Mouse (Mus musculus): ENCODE measurements around the gene 9530053A07Rik.
"Not testable (repeated sequence)": the region's sequence is repeated elsewhere in the genome, so short reads cannot be mapped to it uniquely, and the experiment has no call there.

The 9530053A07Rik gene

DNA sequence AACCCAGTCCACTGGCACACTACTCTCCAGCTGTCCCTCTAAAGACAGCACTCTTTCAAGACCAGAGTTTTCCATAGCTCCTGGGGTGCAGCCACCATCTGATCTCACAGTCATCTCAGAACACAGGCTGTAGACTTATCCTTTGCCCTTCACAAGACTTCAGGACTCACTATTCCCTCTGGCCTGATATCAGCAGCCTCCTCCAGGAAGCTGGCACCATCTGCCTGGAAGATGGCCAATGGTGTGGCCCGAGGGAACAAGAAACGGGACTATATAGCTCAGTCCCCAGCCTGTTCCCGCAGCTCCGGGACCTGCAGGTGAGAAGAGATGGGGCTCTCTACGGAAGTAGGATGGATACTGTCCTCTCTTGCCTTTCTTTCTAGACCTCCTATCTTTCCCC is at the start of gene 9530053A07Rik:
9530053A07Rik (plus strand) TSS at position 301 of the 400 bp plus-strand sequence.
- DNase-seq = no peak

DNA sequence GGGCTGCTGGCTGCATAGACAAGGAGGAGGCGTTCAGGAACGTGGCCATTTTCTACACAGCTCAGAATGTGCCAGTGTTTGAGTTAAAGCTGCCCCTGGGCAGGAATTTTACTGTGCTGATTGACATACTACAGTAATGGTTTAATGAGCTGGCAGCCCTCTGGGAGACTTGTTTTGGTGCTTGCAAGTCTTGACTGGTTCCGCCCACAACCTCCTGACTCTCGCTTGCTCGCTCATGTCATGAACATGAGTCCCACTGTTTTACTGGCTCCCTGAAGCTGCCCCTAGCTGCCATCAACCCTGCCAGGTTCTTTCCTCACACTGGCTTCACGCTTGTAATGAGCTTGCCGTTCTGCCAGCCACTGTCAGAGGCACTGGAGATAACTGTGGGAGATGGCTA is 45.1 kb upstream of the 9530053A07Rik start:
- DNase-seq = no peak

DNA sequence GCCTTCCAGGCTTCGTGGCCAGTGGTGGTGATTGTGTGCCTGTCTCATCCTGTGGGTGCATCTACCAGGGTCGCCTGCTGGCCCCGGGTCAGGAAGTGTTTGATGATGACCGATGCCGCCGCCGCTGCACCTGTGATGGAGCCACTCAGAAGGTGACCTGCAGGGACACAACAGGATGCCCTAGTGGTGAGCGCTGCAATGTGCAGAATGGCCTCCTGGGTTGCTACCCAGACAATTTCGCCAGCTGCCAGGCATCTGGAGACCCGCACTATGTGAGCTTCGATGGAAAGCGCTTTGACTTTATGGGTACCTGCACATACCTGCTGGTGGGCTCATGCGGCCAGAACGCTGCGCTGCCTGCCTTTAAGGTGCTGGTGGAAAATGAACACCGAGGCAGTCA is 43.0 kb upstream of the 9530053A07Rik start:
- no peak for DNase-seq

DNA sequence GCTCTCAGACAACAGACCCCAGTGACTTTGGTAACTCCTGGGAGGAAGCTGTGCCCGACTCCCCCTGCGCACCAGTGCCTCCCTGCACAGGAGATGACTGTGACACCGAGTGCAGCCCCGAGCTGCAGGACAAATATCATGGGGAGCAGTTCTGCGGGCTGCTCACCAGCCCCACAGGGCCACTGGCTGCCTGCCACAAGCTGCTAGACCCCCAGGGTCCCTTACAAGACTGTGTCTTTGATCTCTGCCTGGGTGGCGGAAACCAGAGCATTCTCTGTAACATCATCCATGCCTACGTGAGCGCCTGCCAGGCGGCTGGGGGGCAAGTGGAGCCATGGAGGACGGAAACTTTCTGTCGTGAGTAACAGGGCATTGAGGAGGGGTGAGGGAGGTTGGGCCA is 35.7 kb upstream of the 9530053A07Rik start:
- DNase-seq = no peak

DNA sequence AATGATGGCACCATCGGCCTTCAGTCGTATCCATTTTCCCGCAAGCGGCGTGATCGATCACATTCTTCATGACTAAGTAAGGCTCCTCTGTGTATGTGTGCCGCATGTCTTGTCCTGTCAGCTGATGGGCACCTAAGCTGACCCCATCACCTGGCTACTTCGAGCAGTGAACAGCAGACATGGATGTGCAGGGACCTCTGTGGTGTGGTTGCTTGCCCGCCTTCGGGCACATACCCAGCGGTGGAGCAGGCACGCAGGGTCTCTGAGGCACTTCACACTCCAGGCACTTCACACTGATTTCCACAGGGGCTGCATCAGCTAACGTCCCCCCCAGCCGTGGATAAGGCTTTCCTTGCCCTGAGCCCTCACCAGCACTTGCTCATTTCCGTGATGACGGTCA is 30.2 kb upstream of the 9530053A07Rik start:
- no peak for DNase-seq

DNA sequence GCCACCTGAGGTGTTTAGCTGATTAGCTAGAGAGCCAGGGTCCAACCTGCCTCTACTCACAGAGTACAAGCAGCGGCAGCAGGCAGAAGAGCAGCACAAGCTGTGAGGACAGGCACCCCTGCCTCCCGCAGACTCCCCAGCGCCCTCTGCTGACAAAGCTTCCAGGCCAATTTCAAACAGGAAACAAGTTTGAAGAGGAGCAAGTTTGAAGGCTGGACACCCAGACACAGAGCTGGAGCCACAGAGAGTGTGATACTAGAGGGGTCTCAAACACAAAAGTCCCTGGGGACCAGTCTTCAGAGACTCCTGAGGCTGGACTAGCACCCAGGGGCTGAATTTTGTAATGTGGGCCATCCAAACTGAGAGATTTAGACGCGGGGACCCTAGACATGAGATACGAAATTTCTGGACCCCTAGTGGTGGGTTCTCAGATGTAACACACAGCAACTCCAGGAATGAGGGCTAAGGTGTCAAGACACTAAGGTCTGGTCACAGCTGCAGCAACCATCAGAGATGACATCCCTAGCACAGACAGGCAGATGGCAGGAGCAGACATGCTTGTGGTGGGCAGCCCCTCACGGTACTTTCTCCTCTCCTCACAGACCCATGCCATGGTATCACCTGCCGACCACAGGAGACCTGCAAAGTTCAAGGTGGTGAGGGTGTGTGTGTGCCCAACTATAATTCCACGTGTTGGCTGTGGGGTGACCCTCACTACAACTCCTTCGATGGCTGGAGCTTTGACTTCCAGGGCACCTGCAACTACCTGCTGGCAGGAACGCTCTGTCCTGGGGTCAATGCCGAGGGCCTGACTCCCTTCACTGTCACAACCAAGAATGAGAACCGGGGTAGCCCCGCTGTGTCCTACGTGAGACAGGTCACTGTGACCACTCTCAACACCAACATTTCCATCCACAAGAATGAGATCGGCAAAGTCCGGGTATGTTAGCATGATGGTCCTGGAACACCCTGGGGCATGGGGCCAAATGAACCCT is 28.4 kb upstream of the 9530053A07Rik start:
- peak; percentile 65 for DNase-seq

DNA sequence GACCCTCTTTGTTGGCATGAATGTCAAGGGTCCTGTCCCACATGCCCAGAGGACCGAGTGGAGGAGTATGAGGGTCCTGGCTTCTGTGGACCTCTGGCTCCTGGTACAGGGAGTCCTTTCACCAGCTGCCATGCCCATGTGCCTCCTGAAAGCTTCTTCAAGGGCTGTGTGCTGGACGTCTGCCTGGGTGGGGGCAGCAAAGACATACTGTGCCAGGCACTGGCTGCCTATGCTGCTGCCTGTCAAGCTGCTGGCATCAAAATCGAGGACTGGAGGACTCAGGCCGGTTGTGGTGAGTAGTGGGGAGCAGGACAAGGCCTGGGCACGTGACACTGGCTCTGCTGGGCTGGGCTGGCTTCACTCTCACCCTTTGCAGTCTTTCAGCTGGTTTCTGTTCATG is 26.3 kb upstream of the 9530053A07Rik start:
- not testable (repeated sequence) for DNase-seq

DNA sequence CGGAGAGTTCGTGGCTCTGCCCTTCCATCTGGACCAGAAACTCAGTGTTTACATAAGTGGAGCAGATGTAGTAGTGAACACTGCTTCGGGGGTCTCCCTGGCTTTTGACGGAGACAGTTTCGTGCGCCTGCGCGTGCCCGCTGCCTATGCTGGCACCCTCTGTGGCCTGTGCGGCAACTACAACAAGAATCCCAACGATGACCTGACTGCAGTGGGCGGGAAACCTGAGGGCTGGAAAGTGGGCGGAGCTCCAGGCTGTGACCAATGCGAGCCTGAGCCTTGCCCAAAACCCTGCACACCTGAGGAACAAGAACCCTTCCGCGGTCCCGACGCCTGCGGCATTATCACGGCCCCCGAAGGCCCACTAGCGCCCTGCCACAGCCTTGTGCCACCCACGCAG is 24.6 kb upstream of the 9530053A07Rik start:
- peak; percentile 85 for DNase-seq

DNA sequence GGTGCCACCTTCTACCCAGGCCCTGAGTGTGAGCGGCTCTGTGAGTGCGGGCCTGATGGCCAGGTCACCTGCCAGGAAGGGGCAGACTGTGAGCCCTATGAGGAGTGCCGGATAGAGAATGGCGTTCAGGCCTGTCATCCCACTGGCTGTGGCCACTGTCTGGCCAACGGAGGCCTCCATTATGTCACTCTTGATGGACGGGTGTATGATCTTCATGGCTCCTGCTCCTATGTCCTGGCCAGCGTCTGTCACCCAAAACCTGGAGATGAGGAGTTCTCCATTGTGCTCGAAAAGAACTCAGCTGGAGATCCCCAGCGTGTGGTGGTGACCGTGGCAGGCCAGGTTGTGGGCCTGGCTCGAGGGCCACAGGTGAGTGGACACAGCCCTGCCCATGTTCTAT is 23.0 kb upstream of the 9530053A07Rik start:
- DNase-seq = no peak

DNA sequence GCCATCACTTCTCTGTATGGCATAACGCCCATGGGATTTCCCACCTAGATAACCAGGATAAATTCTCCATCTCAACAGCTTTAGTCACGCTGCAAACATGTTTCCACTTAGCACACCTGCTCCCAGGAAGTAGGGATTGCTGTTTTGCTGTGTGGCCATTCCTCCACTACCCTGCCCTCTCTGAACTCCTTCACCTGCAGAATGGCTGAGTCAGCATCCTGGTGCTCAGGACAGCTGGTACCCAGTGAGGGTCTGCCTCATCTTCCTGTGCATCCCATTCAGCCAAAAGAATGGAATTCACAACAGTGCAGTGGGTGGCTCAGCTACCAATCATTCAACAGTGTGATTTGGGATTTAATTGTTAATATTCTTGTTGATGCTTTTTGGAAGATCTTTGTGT is 14.6 kb upstream of the 9530053A07Rik start:
- DNase-seq = no peak

DNA sequence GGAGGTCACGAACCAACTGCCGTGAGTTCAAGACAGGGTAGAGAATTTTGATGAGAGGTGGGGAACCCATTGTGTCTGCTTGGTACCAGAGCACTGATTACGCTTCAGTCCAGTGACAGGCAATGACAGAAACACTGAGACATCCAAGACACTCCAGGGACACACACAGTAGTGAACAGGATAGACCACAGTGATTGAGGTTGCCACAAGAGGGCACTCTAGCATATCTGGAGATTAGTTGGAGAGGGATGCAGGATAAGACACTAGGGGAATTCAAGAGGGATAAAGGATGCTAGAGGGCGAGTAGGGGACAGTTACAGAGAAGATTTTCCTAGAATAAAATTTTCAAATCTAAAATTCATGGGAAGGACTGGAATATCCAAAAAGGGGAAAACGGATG is 8.3 kb downstream of the 9530053A07Rik start:
- DNase-seq = peak; percentile 48

DNA sequence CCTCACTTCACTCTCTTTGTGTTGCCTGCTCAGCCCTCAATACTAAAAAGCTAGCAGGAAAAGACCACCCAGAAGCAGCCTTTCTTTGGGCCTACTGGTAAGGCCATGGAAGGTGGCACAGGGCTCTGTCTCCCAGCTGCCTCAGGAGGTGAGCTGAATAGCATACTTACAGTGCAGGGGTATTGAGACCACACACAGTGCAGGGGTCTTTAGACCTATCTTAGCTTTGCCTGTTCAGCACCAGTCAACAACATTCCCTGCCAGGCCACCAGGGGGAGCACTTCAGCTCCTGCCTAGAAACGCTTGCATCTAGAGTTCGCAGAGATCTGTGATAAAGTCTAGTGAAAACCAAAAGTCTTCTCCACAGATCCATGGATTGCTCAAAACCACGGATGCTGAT is 19.0 kb downstream of the 9530053A07Rik start:
- DNase-seq = peak; percentile 73

DNA sequence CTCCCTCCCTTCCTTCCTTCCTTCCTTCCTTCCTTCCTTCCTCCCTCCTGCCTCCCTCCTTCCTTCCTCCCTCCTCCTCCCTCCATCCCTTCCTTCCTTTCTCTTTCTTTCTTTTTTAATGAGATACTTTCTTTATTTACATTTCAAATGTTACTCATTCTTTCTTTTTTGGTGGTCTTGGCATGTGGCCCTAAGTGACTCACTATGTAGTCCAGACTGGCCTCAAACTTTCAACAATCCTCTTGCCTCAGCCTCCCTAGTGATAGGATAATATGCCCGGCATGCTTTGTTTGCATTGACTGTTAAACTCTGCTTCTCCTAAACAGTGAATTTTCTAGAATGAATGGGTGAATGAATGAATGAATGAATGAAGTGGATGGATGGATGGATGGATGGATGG is 20.6 kb downstream of the 9530053A07Rik start:
- no peak for DNase-seq

DNA sequence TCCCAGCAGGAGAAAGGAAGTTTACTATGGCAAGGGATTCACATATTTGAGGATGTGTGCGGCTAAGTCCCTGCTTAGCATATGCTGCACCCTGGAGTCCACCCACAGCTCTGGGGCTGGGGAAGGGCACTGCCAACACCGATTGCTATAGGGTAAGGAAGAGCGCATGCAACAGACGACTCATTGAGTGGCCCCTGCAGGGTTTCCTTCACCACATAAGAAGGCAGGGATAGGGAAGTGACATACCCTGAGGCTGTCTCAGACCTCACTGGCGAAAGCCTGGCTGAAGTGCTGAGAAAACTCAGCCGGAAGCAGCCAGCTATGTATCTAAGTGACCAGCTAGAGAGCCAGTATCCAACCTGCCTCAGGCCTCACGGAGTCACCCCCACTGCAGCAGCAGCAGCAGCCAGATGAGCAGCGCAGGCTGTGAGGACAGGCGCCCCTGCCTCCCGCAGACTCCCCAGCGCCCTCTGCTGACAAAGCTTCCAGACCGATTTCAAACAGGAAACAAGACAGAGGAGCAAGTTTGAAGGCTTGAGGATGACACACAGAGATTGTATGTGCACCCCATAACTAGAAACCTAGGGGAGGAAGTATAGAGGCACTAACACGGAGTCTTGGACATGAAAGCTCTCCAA is 22.4 kb downstream of the 9530053A07Rik start:
- peak; percentile 32 for DNase-seq

DNA sequence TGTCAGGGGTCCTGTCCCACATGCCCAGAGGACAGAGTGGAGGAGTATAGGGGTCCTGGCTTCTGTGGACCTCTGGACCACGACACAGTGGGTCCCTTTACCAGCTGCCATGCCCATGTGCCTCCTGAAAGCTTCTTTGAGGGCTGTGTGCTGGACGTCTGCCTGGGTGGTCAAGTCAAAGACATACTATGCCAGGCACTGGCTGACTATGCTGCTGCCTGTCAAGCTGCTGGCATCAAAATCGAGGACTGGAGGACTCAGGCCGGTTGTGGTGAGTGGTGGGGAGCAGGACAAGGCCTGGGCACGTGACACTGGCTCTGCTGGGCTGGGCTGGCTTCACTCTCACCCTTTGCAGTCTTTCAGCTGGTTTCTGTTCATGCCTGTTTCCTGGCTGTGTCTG is 24.3 kb downstream of the 9530053A07Rik start:
- DNase-seq = not testable (repeated sequence)

DNA sequence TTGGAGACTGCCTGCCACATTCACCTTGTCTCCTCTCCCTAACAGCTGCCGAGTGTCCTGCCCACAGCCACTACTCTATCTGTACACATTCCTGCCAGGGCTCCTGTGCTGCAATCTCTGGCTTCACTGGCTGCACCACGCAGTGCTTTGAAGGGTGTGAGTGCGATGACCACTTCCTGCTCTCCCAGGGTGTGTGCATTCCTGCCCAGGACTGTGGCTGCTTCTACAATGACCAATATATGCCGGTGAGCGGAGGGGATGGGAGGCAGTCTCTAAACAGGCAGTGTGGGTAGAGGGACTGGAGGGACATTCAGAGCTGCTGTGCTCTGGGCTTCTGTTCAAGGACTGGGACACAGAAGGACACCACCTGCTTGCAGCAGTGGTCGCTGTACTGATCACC is 30.0 kb downstream of the 9530053A07Rik start:
- no peak for DNase-seq

DNA sequence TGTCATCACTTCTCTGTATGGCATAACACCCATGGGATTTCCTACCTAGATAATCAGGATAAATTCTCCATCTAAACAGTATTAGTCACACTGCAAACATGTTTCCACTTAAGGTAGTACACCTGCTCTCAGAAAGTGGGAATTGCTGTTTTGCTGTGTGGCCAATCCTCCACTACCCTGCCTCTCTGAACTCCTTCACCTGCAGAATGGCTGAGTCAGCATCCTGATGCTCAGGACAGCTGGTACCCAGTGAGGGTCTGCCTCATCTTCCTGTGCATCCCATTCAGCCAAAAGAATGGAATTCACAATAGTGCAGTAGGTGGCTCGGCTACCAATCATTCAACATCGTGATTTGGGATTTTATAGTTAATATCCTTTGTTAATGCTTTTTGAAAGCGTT is 30.6 kb downstream of the 9530053A07Rik start:
- no peak for DNase-seq

DNA sequence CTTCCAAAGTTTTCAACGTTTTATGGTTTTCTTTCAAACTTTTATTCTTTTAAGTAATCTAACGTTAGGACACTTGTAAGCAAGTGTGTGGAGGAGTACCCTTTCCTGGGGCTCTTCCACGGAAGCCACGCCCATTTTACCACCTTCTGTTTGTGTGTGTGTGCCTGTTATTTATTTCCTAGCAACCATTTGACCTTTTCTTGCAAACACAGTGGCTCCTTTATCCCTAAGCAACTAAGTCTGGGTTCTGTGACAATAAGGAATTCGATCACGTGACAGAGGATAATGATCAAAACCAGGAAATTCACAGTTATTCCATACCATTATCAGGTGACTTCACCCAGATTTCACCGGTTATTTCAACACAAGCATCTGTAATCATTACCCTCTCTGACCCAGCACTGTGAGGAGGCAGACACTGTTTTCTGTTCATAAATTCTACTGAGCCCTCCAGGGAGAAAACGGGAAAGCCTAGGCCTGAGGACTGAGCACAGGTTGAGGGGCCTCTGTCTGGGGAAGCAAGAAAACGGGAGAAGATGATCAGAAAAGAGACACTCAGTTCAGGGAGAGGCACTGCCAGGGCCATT is 32.0 kb downstream of the 9530053A07Rik start:
- no peak for DNase-seq

DNA sequence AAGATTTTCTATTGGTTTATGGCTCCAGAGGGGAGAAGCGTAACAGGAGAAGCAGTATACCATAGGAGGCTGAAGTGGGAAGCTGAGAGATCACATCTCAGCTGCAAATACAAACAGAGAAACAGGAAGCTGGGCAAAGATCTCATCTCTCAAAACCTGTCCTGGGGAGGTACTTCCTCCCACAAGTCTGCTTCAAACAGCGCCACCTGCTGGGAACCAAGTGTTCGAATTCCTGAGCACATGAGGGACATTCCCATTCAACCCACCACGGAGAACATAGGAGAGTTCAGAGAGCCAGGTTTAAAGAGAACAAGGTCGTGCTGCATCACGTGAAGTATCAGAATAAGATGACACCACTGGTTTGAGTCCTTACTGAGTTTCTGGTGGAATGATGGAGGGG is 36.1 kb downstream of the 9530053A07Rik start:
- no peak for DNase-seq

DNA sequence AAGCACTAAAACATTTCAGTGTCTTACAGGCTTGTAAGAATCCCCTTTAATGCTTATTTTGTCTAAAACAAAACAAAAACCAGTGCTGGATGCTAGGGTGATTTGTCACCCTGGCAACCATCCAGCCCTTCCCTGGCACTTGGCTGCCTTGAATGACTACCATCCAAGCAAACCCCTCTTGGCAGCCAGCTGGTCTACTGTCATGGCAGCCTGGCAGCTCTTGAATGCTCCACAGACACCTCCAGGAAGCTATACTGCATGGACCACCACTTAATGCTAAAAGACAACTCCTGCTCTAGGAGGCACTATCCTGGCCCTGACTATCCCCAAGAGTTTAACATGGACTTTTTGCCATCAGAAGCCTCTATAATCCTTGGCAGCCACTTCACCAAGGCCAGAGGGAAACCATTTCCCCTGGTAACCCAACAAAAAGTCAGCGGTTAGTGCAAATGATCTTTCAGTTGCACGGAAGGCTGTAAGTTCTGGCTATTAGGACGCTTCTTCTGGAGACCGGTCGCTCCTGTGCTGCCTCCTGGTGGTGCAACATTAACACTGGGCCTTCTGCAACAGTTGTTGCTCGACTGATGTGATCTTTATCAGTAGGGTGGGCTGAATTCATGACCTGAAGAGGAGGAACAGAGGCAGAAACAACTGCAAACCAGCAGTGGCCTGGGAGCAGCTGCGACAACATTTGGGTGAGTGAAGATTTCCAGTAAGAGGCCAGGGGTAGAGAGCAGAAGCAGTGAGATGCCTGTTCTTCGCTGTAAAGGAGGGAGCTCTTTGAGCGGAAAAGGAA is 39.3 kb downstream of the 9530053A07Rik start:
- DNase-seq = peak; percentile 86

DNA sequence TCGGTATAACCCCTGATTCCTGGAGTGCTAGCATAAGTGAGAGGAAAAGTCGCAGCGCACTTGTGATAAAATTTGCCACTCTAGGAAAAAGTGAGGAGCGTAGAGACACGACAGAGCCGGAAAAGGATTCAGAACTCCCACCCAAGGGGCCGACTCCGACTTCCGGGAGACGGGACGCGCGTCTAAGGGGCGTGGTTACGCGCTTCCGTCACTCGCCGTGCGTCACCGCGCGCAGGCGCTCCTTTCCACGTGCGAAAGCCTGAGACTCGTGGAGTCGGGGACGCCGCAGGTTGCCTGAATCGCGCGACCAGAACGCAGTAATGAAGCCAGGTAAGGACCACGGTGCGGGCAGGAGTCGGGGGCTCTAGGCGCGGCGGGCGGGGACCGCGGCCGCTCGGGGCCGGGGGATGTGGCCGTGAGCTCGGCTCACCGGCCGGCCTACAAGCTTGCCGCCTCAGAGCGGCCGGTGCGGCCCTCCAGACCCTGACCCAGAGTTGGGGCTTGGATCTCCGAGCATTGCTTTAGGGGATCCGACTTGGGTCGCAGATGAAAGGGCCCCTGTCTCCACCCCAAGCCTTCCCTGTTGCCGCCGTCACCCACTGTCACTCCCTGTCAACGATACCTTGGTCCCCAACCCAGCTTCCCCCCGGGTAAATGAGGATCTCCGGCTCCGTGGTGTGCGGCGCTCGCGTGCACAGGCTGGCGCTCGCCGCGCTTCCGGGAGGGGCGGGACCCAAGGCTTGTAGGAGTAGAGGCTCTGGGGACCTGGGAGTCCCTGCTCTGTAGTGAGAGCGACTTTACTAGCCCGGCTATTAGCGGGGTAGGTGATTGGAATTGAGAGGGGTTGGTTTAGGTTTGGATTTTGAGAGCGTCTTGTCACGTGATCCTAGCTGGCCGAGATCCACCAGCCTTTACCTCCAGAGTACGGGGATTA is 40.5 kb downstream of the 9530053A07Rik start, which contains the start of gene Fbl:
Fbl (plus strand) TSS at position 222 of the 934 bp plus-strand sequence.
- DNase-seq = peak; percentile 93

DNA sequence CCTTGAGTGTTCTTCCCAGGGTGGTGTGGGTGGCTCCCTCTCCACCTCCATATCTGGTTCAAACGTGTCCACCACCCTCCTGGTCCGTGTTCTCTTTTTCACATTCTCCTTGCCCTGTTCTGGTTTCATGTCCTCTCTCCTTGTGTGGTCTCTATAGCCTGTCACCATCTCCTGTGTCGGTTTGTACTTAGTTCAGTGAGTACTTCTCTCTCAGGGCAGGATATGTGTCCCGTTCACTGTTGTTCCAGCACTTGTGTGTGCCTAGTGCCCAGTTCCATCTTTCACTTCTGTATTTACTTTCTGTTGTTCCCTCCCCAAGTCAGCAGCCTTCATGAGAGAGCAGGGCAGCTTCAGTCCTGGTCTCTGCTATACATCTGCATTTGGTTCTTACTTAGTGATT is 46.1 kb downstream of the 9530053A07Rik start:
- no peak for DNase-seq

All from lung, postnatal 36 days (tissue).